Mouse (Mus musculus) megakaryocyte, embryonic 14.5 days (primary cell): ENCODE results near the gene Them7.

Experiments used
- FLI1 ChIP-seq: IDR thresholded peaks from 2 replicates; pipeline ENCODE4 v1.6.1; 2012; ENCODE audit warnings: low read length, inconsistent platforms, mixed read lengths
- GATA1 ChIP-seq: IDR thresholded peaks from 3 replicates; pipeline ENCODE4 v1.6.1; 2012; ENCODE audit warnings: mixed read lengths, low read length, inconsistent platforms, borderline replicate concordance

DNA sequence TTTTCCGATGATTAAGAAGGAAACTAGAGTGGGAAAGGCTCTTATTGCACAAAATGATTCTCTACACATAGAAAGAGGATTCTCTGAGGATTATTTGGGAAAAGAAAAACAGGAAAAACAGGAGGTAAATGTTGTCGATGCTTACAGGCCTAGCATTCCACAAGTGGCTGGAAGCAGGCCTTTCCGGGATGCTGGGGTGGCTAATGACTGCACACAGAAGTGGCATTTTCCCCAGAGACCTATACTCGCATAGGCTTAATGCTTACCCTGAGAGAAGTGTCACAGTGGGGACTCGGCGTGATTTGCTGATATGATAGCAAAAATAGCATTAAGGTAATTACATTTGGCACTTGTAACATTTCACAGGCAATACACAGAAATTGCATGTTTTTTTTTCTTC lies 124.8 kb downstream of the Them7 start:
- TF ChIP-seq GATA1 = no peak
- no peak for TF ChIP-seq FLI1
